Mouse (Mus musculus) heart, postnatal 0 days (tissue): ENCODE measurements around the gene Mtrf1l.

Source experiments
- CTCF ChIP-seq: IDR thresholded peaks from 2 replicates; pipeline ENCODE4 v1.5.1; 2016; ENCODE audit warnings: antibody characterized with exemption, control low read depth, low read depth
- EP300 ChIP-seq: IDR thresholded peaks from 2 replicates; pipeline ENCODE4 v1.6.1; 2016; ENCODE audit warnings: antibody characterized with exemption, low read depth

- no peak for TF ChIP-seq CTCF
- no peak for TF ChIP-seq EP300
These were observed 4.9 kb downstream of the Mtrf1l start for GRCm38 (mm10) chr10:5818772-5819171.
